Mouse (Mus musculus) lung, postnatal 14 days (tissue): Measurements from ENCODE around the gene Id1.

Experiments used
- DNase-seq: peaks from one replicate; pipeline ENCODE4 v3.0.0; 2021

Id1 gene

GRCm38 (mm10) chr2:152724332-152724723 is 11.7 kb upstream of the Id1 start:
- DNase-seq, result no peak

- DNase-seq, result no peak
Measured at GRCm38 (mm10) chr2:152725178-152725750, 10.8 kb upstream of the Id1 start.

- DNase-seq, result no peak
Measured at GRCm38 (mm10) chr2:152726213-152726612, 9.8 kb upstream of the Id1 start.

DNA sequence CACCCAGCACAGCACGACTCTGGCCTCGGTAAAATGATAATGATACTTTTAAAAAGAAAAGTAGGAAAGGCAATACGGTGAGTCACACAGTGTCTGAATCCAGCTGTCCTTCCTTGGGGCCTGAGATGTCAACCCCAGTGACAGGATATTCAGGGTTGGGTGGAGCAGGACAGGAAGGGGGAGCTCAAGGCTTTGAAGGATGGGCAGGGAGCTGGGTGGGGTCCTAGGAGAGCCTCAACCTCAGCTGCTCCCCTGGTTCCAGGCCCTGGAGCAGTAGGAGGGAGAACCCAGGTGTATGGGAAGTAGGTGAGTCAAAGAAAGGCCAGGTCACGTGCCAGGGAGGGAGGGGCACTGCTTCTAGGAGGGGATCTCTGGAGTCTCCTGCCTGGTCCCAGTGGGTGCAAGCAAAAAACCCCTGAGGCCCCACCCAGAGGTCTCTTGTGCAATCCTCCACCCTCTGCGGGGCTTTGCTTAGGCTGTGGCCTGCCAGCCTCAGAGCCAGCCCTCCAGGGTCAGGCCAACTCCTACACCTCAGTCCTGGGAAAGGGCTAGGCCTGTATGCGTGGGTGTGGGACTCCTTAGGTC is 9.2 kb upstream of the Id1 start:
- no peak for DNase-seq

DNA sequence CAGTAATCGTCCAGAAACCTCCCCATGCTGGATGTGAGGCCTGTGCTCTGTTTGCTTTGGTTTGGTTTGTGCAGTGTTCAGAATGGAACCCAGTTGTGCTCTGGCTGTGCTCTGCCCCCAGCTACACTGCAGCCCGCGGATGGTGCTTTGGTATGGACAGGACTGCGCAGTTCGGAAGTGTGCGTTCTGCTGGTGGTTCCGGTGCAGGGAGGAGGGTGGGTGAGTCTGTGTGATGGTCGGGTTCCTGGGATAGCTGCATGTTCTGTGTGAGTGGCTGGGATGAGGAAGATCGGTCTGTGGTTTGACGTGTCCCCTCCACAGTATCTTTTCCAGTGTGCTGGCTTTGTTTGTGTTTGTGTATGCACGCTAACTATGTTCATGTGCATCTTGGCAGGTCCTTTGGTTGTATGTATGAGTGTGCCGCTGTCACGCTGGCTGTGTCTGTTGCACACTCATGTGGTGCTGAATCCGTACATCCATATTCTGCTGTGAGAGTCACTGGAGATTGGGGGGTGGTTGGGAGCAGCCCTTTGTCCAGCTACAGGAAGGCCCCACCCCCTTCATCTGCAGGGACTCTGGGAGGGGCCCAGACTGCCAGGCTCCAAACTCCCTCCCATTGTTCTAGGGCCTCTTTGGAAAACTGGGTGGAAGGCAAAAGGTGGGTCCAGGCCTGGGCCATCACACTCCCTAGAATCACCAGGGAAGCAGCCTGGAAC is 8.1 kb upstream of the Id1 start:
- DNase-seq, result peak; percentile 59

- DNase-seq, result no peak
Measured at GRCm38 (mm10) chr2:152728594-152728993, 7.5 kb upstream of the Id1 start.

- DNase-seq, result no peak
Measured at GRCm38 (mm10) chr2:152729013-152729635, 6.9 kb upstream of the Id1 start.

DNA sequence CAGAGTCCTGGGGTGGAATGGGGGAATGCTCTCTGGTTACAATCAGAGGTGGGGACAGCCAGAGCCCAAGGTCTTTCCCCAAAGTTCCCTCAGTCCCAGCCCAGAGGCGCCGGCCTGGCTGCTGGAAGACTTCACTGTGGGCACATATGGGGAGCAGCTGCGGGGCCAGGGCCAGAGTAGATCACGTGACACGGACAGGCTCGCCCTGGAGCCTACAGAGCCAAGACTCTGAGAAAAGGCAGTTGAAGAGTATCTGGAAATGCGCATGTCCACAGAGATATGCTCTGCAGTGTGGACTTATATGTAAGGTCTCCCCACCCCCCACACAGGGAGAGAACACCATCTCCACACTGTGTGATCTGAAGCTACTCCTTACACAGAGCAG is 6.4 kb upstream of the Id1 start:
- DNase-seq, result peak; percentile 57

DNA sequence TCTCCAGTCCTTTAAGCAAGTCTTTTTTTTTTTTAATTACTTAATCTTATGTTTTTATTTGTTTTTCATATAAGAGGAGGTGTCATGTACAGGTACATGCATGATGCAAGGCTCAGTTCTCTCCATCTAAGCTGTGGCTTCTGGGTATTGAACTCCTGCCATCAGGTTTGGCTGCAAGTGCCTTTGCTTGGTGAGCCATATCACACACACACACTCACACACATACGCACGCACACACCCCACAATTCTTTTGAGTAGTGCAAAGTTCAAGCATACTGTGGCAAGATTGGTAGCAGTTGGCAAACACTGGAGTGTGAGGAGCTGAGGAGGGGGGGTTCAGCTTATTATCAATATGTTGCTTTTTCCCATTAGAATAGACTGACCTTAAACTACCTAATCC is 2.9 kb upstream of the Id1 start:
- DNase-seq, result no peak

- DNase-seq, result no peak
Measured at GRCm38 (mm10) chr2:152734501-152734900, 1.6 kb upstream of the Id1 start.

- DNase-seq, result peak; percentile 96
Measured at GRCm38 (mm10) chr2:152734984-152735383, 1.1 kb upstream of the Id1 start.

GRCm38 (mm10) chr2:152736748-152737147 is 697 bp downstream of the Id1 start:
- no peak for DNase-seq

DNA sequence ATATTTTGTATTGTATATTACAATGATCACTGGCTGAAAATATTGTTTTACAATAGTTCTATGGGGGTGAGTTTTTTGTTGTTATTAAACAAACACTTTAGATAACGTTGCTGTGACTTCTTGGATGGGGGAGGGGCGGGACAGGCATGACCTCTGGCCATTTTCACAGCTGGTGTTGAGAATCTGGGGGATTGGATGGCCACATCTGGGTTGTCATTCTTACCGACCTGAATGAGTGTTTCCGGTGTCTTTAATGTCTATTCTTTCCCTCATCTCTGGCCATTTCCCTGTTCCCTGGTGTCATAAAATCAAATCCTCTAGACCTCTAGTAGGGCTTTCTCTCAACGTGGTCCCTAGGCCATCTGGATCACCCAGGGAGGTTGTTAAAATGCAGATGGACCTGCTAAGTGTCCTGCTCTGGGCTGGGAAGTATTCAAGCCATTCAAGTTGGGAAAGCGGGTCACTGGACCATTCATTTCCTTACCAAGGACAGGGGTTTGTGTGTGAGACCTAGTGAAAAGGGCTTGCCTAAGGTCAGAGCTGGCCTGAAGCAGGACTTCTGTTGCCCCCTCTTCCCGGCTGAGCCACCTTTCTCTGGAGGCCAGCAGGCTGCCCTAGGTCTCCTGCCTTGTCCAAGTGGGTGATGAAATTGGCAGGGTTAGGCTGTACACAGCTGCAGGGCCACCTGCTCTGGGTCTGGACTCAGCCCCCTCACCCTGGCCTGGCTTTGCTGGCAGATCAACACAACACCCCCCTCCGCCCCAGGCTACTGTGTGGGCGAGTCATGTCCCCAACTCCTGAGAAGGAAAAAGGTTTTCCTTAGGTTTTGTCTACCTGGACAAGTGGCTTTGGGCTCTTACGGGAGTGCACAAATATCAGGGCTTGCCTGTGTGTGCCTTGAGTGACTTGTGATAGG is 1.5 kb downstream of the Id1 start:
- no peak for DNase-seq

DNA sequence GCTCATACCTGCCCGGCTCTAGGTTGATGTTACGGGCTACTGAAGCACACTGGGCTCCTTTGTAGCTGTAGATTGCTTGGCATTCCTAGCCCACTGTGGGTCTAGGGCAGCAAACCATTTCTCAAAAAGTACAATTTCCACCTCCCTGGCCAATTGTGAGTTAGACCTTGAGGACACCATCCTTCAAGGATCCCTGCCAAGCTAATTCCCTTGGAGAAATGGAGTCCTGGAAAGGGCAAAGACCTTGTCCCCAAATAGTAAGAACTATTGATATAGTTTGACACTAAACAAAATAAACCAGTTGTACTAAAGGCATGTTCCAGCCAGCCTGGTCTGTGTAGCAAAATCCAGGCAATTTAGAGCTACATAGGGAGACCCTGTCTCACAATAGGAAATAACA is 2.3 kb downstream of the Id1 start:
- DNase-seq, result no peak

DNA sequence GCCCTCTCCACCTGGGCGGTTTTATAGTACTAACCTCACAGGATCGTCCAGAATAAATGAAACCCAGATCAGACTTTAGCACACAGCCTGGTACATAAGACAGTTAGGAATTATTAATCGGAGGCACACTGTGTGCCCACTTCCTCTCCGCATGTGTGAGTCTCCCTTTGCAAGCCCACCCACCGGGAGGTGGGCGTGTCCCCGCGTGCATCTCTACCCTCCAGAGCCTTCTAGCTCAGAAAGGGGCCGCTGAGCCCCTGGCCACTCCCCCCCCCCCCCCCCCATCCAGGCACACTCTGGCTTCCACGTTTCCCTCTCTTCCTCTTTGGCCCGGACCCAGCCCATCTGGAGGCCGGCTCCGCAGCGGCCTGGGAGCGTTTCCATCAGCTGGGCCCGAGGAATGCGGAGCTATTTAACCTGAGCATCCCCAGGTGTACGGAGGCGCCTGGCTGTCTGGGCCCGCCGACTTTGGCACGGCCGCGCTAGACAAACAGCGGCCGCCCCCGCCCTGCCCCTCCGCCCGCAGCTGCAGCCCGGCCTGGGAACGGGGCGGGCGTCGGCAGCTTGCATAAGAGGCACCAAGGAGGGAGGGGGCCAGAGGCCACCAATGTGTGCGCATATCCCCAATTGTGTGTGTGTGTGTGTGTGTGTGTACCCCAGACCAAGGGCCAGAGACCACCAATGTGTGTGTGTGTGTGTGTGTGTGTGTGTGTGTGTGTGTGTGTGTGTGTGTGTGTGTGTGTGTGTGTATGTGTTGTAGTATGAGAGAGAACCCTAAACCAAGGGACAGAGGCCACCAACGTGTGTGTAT is 3.2 kb downstream of the Id1 start:
- peak; percentile 83 for DNase-seq

DNA sequence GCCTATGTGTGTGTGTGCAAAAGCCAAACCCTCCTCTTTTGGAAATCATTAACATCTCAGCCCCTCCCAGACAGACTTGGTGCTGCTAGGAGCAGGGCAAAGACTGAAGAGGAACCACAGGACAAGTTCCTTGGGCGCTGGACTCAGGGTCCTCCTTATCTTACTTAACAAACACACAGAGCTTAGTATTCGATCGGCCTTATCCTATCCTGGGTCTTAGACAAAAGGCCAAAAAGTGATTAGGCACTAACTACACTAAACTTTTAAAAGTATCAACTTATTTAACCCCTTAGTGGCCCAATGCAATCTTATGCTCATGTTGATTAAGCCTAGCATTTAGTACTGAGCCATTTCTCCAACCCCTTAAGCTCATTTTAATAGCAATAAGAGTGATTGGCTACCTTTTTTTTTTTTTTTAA is 3.8 kb downstream of the Id1 start:
- no peak for DNase-seq

- no peak for DNase-seq
Measured at GRCm38 (mm10) chr2:152740490-152740889, 4.4 kb downstream of the Id1 start.

GRCm38 (mm10) chr2:152741153-152742041 is 5.3 kb downstream of the Id1 start:
- peak; percentile 91 for DNase-seq

- DNase-seq, result peak; percentile 85
Measured at GRCm38 (mm10) chr2:152742435-152742834, 6.4 kb downstream of the Id1 start.

DNA sequence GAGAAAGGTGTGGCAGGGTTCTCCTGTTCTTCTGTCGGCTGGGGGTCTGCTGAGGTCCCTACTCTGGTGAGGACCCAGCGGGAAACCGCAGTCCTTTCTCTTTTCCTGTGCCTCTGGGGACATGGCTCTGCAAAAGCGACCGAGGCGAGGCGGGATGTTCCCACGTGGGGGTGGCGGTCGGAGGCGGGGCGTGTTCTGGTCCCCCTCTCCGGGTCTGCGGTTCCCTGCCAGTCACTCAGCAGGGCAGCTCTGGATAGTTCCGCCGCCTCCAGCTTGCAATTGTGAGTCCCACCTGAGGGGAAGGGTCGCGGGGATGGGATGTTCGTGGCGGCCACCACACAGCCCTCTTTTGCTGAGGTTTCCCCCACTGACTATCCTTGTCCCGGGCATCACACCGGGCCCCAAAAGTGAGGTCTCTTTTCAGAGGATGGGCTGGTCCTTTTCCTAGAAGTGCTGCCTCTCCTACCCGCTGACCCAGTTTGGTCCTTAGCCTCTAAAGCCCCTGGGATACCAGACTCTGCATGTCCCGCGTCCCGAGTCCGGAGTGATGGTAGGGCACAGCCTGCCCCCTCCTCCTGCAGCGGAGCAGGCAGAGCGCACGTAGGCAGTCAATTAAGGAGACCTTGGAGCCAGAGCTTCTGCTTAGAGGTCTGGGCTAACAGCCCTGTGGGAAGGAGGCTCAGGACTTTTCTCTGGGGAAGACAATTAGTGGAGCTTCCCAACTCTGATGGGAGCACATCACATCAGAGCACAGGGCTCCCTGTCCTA is 18.1 kb downstream of the Id1 start, which contains the start of gene Cox4i2:
Gene Cox4i2 (plus strand): TSS at position 230 of the 768 bp plus-strand sequence.
- peak; percentile 42 for DNase-seq
